Mouse (Mus musculus): Measurements from ENCODE around the gene Elavl4.

DNA sequence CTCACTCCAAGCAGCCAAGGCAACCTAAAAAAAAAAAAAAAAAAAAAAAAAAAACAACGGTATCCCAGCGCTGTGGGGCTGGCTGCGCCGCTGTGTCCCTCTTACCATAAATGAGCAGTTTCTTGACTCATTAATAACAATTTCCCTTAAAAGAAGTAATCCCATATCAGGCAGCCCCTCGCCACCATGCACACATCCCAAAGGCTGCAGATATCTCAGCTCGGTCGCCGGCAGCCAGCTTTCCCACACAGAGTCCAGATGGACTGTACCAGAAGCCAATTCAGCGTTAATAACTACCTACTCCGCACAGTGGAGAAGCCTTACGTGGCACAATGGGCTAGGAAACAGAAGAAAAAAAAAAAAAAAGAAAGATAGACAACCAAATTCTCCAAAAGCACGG is 61.7 kb downstream of the Elavl4 start:
- TF ChIP-seq POLR2A (IDR thresholded peaks at IDR 0.05; ENCODE audit: borderline replicate concordance, insufficient read depth, low read length): peak; percentile 52; the same call in 1 of the 2 replicates
- TF ChIP-seq CTCF (IDR thresholded peaks at IDR 0.05; ENCODE audit: borderline replicate concordance, insufficient read depth, low read depth, low read length): no peak

Data from cerebellum, adult 2 months (tissue).